Mouse (Mus musculus) liver, postnatal 0 days (tissue): ENCODE results near the gene Snapc4.

Experiments
- CTCF ChIP-seq: sonication (generic); IDR thresholded peaks from 2 replicates; pipeline ENCODE4 v1.5.1; 2016; ENCODE audit warnings: antibody characterized with exemption, low read depth
- EP300 ChIP-seq: IDR thresholded peaks from 2 replicates; pipeline ENCODE4 v1.6.1; 2016; ENCODE audit warnings: antibody characterized with exemption, low read depth, mild to moderate bottlenecking

GRCm38 (mm10) chr2:26320245-26321185 is 59.9 kb downstream of the Snapc4 start:
- no peak for TF ChIP-seq CTCF
- no peak for TF ChIP-seq EP300
